Mouse (Mus musculus): ENCODE results near the gene Ccdc151. TPM values are rescaled to one million over a fixed set of nuclear protein-coding genes. Genes with fewer than 3 reads are reported as not detected.
A peak's percentile ranks its signal among the peaks of the same experiment; 100 is the strongest.

Ccdc151 gene
- polyA plus RNA-seq, 1 experiment from 2014 or later, result 7.5 TPM

DNA sequence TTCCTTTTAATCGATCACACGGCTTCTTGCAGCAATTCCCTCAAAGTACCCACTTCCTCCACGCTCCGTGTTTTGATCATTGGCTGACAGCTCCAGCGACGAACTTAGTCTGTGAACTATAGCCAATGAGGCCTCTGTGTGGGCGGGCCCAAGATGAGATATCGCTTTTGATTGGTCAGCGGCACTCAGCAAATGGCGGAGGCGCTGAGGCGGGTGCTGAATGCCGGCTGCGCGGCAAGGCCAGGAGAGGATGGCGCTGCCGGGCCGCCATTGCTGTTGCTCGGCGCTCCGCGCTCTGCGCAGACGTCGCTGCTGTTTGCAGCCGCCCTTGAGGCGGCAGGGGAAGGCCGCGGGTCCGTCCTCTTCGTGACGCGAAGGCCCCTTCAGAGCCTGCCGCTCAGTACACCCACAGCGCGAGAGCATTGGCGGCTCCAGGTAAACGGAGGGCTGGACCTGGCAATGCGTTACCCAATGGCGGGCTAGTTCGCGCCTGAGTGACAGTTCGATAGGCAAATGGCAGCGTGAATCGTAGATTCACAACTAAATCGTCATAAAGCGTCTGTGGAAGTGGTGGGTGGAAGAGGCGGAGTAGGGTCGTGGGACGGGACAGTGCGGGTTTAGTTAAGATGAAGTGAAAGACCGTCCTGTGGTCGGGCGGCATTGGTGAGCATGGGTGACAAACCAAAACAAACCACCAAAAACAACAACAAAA lies 46.7 kb downstream of the Ccdc151 start, which contains the start of gene Swsap1:
TSS of gene Swsap1 (plus strand) at position 186 of the 712 bp plus-strand sequence.
- ATAC-seq, result peak; percentile 93
- DNase-seq (ENCODE audit: low read depth, low spot score), result peak; percentile 89
- POLR2A ChIA-PET, result interaction anchor here (1.5 kb wide), 1 partner anchor 30 kb away, joined by 3 read pairs; no protein-coding TSS in a partner anchor
- H3K27me3 ChIP-seq, result no peaks in the 10 kb centered on the region
- CTCF ChIA-PET, result interaction anchor here (1.0 to 1.4 kb wide), 2 partner anchors 42 to 46 kb away, joined by 3 to 4 read pairs; partner anchors contain the start of gene Ccdc151
- TF ChIP-seq CTCF (IDR thresholded peaks at IDR 0.05), result no peak
- in situ Hi-C loops (cut with MboI; ENCODE audit: low pct_unique_long_range_greater_than_20kb), result no loop called here

DNA sequence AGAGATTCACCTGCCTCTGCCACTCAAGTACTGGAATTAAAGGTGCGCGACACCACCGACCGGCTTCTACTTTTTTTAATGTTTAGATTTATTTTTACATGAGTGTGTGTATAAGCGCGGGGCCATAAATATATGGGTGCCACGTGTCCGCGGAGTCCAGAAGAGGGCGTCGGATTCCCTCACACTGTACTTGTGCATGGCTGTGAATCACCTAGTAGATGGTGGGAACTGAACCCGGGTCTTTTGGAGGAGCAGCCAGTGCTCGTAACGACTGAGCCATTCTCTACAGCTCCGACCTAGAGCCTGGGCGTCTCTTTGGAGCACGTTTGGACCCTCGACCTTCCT lies 47.2 kb downstream of the Ccdc151 start:
- no peaks in the 10 kb centered on the region for H3K27me3 ChIP-seq
- TF ChIP-seq CTCF (IDR thresholded peaks at IDR 0.05), result no peak
- in situ Hi-C loops (cut with MboI; ENCODE audit: low pct_unique_long_range_greater_than_20kb), result no loop called here
- ChIA-PET POLR2A (no interaction called here), CTCF (interaction anchor here (1.0 to 1.4 kb wide), 2 partner anchors 43 to 47 kb away, joined by 3 to 4 read pairs; partner anchors contain the start of gene Ccdc151)
- DNase-seq (ENCODE audit: low read depth, low spot score) (no peak), ATAC-seq (peak; percentile 56)

DNA sequence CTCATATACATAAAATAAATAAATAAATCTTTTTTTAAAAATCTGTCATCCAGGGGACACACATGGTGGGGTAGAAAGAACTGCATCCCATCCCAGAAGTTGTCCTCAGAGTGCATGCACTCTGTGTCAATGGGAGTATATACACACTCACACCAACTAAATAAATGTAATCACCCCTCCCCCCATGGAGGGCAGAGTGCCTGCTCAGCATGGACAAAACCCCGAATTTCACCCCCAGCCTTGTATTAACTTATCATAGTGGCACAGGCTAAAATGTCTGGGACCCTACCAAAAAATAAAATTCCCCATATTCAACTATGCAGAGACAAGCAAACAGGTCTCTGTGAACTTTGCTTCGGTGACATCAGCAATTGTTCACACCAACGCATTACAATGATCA lies 47.8 kb downstream of the Ccdc151 start:
- no peak for TF ChIP-seq CTCF (IDR thresholded peaks at IDR 0.05)
- ChIA-PET POLR2A (no interaction called here), CTCF (interaction anchor here (1.4 kb wide), 1 partner anchor 44 kb away, joined by 3 read pairs; no protein-coding TSS in a partner anchor)
- in situ Hi-C loops (cut with MboI; ENCODE audit: low pct_unique_long_range_greater_than_20kb), result no loop called here
- ATAC-seq, result no peak
- no peak for DNase-seq (ENCODE audit: low read depth, low spot score)
- H3K27me3 ChIP-seq, result no peaks in the 10 kb centered on the region

DNA sequence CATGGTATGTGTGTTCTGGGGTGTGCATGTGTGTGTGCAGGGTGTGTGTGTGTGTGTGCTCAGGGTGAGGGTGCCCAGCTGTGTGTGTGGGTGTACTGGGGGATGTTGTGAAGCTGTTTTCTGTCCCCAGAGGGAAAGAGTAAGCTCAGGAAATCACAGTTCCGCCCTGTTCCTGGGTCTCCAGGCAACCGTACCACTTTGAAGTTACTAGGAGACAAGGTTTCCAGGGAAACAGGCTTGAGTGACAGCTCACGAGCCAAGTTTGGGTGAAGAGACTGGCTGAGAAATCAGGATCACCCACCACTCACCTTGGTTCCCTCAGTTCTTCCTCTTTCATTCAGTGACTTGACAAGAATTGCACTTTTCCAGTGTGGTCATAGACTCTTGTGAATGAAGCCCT lies 48.8 kb downstream of the Ccdc151 start:
- in situ Hi-C loops (cut with MboI; ENCODE audit: low pct_unique_long_range_greater_than_20kb), result no loop called here
- no peaks in the 10 kb centered on the region for H3K27me3 ChIP-seq
- no peak for TF ChIP-seq CTCF (IDR thresholded peaks at IDR 0.05)
- ChIA-PET CTCF (no interaction called here), POLR2A (no interaction called here)
- no peak for DNase-seq (ENCODE audit: low read depth, low spot score)
- no peak for ATAC-seq

DNA sequence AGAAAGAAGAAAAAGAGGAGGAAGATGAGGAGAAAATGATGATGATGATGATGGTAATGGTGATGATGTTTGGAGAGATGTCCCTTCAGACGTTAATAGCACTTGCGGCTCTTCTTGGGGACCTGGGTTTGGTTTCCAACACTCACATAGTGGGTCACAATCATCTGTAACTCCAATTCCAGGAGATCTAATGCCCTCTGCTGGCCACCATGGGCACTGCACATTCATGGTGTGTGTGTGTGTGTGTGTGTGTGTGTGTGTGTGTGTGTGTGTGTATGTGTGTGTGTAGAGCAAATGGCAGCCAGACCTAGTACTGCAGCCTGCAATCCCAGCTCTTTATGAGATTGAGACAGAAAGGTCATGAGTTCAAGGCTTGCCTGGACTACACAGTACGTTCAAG lies 50.5 kb downstream of the Ccdc151 start:
- ATAC-seq, result no peak

DNA sequence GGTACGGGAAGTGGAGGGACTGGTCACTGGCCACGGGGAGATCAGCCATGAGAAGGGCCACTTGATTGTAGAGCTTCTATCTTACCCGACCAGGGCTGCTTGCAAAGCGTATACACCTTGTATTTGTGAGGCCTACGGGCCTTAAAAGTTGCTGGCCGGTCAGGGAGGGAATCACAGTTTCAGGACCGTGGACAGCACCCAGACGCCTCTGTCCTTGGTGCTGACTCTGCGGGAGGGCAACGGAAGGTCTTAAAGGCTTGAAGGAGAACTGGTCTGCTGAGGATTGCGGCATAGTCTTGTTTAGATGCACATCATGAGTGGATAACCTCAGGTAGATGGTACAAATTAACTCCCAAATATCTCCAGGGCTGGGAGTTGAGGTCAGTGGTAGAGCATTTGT lies 52.1 kb downstream of the Ccdc151 start:
- DNase-seq (ENCODE audit: low read depth, low spot score) (no peak), ATAC-seq (no peak)
- POLR2A ChIA-PET, result no interaction called here
- in situ Hi-C loops (cut with MboI; ENCODE audit: low pct_unique_long_range_greater_than_20kb), result no loop called here
- no peaks in the 10 kb centered on the region for H3K27me3 ChIP-seq
- no peak for TF ChIP-seq CTCF (IDR thresholded peaks at IDR 0.05)
- CTCF ChIA-PET, result no interaction called here

More for the DNA sequence above, 50.5 kb downstream of the Ccdc151 start:
- H3K27me3 ChIP-seq, result no peaks in the 10 kb centered on the region
- no peak for TF ChIP-seq CTCF (IDR thresholded peaks at IDR 0.05)
- ChIA-PET POLR2A (no interaction called here), CTCF (no interaction called here)
- no peak for DNase-seq (ENCODE audit: low read depth, low spot score)
- in situ Hi-C loops (cut with MboI; ENCODE audit: low pct_unique_long_range_greater_than_20kb), result no loop called here

DNA sequence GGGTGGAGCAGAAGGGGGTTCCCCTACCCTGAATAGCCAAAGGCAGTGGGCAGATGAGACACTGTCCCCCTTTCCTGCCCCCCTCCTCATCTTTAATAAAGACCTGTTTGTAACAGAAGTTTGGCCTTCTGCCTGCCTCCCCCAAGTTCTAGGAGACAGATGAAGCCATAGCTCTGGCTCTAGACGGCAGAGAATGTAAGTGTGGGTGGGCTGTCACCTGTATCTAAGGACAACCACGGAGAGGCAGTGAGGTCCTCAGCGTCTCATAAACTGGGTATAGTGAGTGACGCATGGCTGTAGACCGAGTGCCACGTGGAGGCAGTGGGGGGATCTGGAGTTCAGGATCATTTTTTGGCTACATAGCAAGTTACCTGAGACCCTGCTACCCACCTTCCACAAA lies 53.6 kb downstream of the Ccdc151 start:
- ChIA-PET CTCF (no interaction called here), POLR2A (interaction anchor here (0.7 to 1.1 kb wide), 2 partner anchors 33 to 99 kb away, joined by 5 to 8 read pairs; no protein-coding TSS in a partner anchor)
- ATAC-seq (no peak), DNase-seq (ENCODE audit: low read depth, low spot score) (no peak)
- in situ Hi-C loops (cut with MboI; ENCODE audit: low pct_unique_long_range_greater_than_20kb), result no loop called here
- H3K27me3 ChIP-seq, result no peaks in the 10 kb centered on the region
- no peak for TF ChIP-seq CTCF (IDR thresholded peaks at IDR 0.05)

DNA sequence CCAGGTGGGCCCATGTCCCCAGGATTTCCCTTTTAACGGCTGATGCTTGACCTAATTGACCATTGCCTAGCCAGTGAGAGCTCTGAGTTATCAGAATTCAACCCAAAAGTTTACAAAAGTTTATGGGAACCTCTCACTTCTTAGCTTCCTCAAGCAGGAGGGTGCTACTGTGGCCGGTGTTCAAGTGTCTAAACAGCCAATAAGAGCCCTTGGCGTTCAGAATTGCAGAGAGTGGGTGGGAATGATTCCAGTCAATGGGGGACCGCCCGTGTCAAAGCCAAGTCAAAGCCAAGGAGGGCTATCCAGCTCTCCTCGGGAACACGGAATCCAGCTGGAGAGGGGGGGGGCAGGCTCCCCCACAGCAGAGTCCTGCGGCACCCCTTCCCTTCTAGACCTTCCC lies 54.3 kb downstream of the Ccdc151 start:
- CTCF ChIA-PET, result no interaction called here
- no peaks in the 10 kb centered on the region for H3K27me3 ChIP-seq
- DNase-seq (ENCODE audit: low read depth, low spot score) (no peak), ATAC-seq (no peak)
- POLR2A ChIA-PET, result interaction anchor here (1.1 kb wide), 1 partner anchor 32 kb away, joined by 8 read pairs; no protein-coding TSS in a partner anchor
- in situ Hi-C loops (cut with MboI; ENCODE audit: low pct_unique_long_range_greater_than_20kb), result no loop called here
- TF ChIP-seq CTCF (IDR thresholded peaks at IDR 0.05), result no peak

DNA sequence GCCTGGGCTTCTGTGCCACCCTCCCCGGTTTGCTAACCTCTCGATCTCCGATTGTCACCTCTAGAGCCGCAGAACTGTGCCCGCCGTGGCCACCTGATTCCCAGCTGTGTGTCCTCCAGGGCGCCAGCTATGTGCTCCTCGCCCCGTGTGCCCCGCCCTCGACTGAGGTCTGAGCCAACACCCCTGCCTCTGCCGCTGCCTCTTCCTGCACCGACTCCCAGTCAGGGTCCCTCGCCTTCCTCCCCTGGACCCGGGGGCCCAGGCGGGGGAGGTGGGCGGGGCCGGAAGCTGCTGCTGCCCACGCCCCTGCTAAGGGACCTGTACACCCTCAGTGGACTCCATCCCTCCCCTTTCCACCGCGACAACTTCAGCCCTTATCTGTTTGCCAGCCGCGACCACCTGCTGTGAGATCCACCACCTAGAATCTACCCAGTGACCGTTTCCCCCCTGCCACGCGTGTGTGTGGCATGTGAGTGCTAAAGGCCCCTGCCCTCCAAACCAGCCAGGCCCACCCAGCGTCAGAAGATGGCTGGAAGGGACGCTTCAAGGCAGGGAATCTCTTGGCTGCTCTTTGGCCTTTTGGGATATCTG lies 54.8 kb downstream of the Ccdc151 start:
- POLR2A ChIA-PET, result no interaction called here
- no peaks in the 10 kb centered on the region for H3K27me3 ChIP-seq
- no peak for TF ChIP-seq CTCF (IDR thresholded peaks at IDR 0.05)
- DNase-seq (ENCODE audit: low read depth, low spot score) (no peak), ATAC-seq (no peak)
- in situ Hi-C loops (cut with MboI; ENCODE audit: low pct_unique_long_range_greater_than_20kb), result no loop called here
- CTCF ChIA-PET, result no interaction called here

DNA sequence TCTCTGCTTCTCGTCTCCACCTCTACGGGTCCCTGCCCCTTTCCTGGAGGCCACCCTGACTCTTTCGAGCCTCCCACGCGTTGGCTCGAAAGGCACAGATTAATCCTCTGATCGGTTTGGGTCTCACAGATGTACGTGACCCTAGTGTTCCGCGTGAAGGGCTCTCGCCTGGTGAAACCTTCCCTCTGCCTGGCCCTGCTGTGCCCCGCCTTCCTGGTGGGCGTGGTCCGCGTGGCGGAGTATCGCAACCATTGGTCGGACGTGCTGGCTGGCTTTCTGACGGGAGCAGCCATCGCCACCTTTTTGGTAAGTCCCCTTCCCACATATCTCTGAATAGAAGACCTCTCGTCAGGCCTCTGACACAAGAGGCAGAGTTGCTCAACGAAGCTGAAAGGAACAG lies 58.2 kb downstream of the Ccdc151 start:
- H3K27me3 ChIP-seq, result no peaks in the 10 kb centered on the region
- ATAC-seq, result no peak
- no peak for DNase-seq (ENCODE audit: low read depth, low spot score)
- POLR2A ChIA-PET, result no interaction called here
- in situ Hi-C loops (cut with MboI; ENCODE audit: low pct_unique_long_range_greater_than_20kb), result no loop called here
- CTCF ChIA-PET, result no interaction called here
- TF ChIP-seq CTCF (IDR thresholded peaks at IDR 0.05), result no peak

DNA sequence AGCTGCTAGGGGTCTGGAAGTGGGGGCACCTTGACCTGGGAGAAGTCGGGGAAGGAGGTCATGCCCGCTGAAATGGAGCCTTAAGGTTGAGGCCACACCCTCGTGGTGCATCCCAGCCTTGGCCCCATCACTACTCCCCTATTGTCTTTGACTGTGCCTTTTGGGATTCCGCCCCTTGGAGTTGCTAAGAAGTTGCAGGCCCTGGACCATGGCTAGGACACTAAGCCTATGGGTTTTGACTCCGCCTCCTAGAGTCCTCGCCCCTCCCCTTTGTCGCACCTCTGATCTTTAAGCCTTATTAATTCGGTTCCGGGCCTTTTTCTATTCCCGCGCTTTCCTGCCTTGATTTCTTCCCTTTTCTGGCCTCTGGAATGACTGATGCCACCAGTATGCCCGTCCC lies 58.8 kb downstream of the Ccdc151 start:
- ChIA-PET POLR2A (no interaction called here), CTCF (no interaction called here)
- ATAC-seq (no peak), DNase-seq (ENCODE audit: low read depth, low spot score) (no peak)
- in situ Hi-C loops (cut with MboI; ENCODE audit: low pct_unique_long_range_greater_than_20kb), result no loop called here
- H3K27me3 ChIP-seq, result no peaks in the 10 kb centered on the region
- no peak for TF ChIP-seq CTCF (IDR thresholded peaks at IDR 0.05)
